Mouse (Mus musculus) urinary bladder, postnatal 25 days (tissue): ENCODE measurements around the gene Bves.
A peak's percentile ranks its signal among the peaks of the same experiment; 100 is the strongest.
"Not testable (repeated sequence)": the region's sequence is repeated elsewhere in the genome, so short reads cannot be mapped to it uniquely, and the experiment has no call there.

ENCODE experiments used
- DNase-seq: peaks from one replicate; pipeline ENCODE4 v3.0.0; 2022; ENCODE audit warnings: low spot score

Bves gene

GRCm38 (mm10) chr10:45335434-45336422, at the start of gene Bves:
Bves (plus strand) TSS chr10:45335772.
- DNase-seq: peak; percentile 10

GRCm38 (mm10) chr10:45288351-45288750, 47.2 kb upstream of the Bves start:
- no peak for DNase-seq

- peak; percentile 28 for DNase-seq
Observed at GRCm38 (mm10) chr10:45289218-45290105, 46.1 kb upstream of the Bves start.

GRCm38 (mm10) chr10:45290618-45291017, 45.0 kb upstream of the Bves start:
- DNase-seq: no peak

- DNase-seq: not testable (repeated sequence)
Observed at GRCm38 (mm10) chr10:45292159-45292558, 43.4 kb upstream of the Bves start.

GRCm38 (mm10) chr10:45295093-45295492, 40.5 kb upstream of the Bves start:
- DNase-seq: no peak

GRCm38 (mm10) chr10:45298503-45298902, 37.1 kb upstream of the Bves start:
- DNase-seq: no peak

- no peak for DNase-seq
Observed at GRCm38 (mm10) chr10:45299509-45299908, 36.1 kb upstream of the Bves start.

- no peak for DNase-seq
Observed at GRCm38 (mm10) chr10:45303315-45304036, 32.1 kb upstream of the Bves start.

GRCm38 (mm10) chr10:45305173-45305572, 30.4 kb upstream of the Bves start:
- no peak for DNase-seq

GRCm38 (mm10) chr10:45311129-45311528, 24.4 kb upstream of the Bves start:
- DNase-seq: no peak

GRCm38 (mm10) chr10:45311624-45312023, 23.9 kb upstream of the Bves start:
- no peak for DNase-seq

- DNase-seq: no peak
Observed at GRCm38 (mm10) chr10:45314865-45315264, 20.7 kb upstream of the Bves start.

- DNase-seq: no peak
Observed at GRCm38 (mm10) chr10:45318922-45319321, 16.6 kb upstream of the Bves start.

GRCm38 (mm10) chr10:45320296-45320695, 15.3 kb upstream of the Bves start:
- no peak for DNase-seq

- no peak for DNase-seq
Observed at GRCm38 (mm10) chr10:45324159-45324558, 11.4 kb upstream of the Bves start.

- no peak for DNase-seq
Observed at GRCm38 (mm10) chr10:45328196-45329000, 7.2 kb upstream of the Bves start.

GRCm38 (mm10) chr10:45334925-45335324, 647 bp upstream of the Bves start:
- no peak for DNase-seq

GRCm38 (mm10) chr10:45339106-45339505, 3.5 kb downstream of the Bves start:
- no peak for DNase-seq

GRCm38 (mm10) chr10:45344381-45344780, 8.8 kb downstream of the Bves start:
- DNase-seq: no peak

- DNase-seq: no peak
Observed at GRCm38 (mm10) chr10:45345217-45345616, 9.6 kb downstream of the Bves start.
